In the genomic region with DNA sequence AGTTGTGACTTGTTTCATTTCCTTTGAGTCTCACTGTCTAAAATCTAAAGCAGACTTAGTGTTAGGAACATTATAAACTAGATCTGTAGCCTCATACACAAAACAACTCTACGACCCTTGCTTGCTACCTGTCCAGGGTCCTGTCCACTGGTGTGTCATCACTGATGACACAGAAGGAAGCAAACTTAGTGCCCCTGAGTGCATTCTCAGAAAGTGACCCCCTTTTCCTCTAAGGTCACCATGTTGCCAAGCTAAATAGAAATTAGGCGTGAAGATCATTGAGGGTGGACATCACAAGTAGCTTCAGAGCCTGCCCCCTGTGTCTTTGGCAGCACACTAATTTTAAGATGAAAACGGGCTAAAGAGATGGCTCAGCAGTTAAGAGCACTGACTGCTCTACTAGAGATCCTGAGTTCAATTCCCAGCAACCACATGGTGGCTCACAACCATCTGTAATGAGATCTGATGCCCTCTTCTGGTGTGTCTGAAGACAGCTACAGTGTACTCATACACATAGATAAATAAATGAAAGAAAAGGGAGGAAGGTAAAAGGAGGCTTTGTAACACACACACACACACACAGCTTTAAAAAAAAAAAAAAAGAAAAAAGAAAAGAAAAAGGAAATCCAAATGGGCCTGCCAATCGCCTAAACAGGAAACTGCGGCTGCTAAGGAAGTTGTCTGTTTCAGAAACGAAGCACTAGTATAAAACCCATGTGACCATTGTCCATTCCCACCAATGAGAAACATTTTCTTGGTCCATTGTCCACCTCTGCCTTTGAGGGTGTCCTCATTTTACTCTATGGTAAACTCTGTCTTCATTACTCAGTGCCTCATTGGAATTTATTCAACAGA, we compare ENCODE assay signal across 7 mouse cellular contexts. TPM values are rescaled to one million over a fixed set of nuclear protein-coding genes. Genes with fewer than 3 reads are reported as not detected.
DNase-seq lines count a peak whose midpoint lies in the region; ATAC-seq lines count a peak whose summit lies in the region.

No protein-coding gene starts in this region.

- H3K9me3 ChIP-seq in megakaryocyte, embryonic 14.5 days: no peaks in the 10 kb centered on the region
- no peaks in the 10 kb centered on the region for H3K9me3 ChIP-seq in forebrain, embryonic 14.5 days (replicated peaks; ENCODE audit: control insufficient read depth, low read length)
- H3K9me3 ChIP-seq in limb, embryonic 15.5 days: no peaks in the 10 kb centered on the region
- H3K9me3 ChIP-seq in stomach, embryonic 16.5 days (replicated peaks; ENCODE audit: control insufficient read depth, low read length): no peaks in the 10 kb centered on the region

- H3K27ac ChIP-seq in forebrain, embryonic 14.5 days (ENCODE audit: low read depth, low read length): no peak overlapping the region
- H3K27ac ChIP-seq in limb, embryonic 15.5 days: peak overlapping the region; percentile 84
- peak overlapping the region; percentile 88 for H3K27ac ChIP-seq in stomach, embryonic 16.5 days (ENCODE audit: low read length)

- no peaks in the 10 kb centered on the region for H3K27me3 ChIP-seq in megakaryocyte, embryonic 14.5 days (replicated peaks)
- H3K27me3 ChIP-seq in forebrain, embryonic 14.5 days (replicated peaks; ENCODE audit: control insufficient read depth, insufficient read depth, low read length): no peaks in the 10 kb centered on the region
- H3K27me3 ChIP-seq in limb, embryonic 15.5 days: no peaks in the 10 kb centered on the region
- H3K27me3 ChIP-seq in stomach, embryonic 16.5 days (ENCODE audit: control insufficient read depth, insufficient read depth, low read length): no peaks in the 10 kb centered on the region

- no peak for ATAC-seq in megakaryocyte, adult 5-6 weeks (ENCODE audit: poor library complexity, severe bottlenecking)
- ATAC-seq in forebrain, embryonic 14.5 days: no peak
- no peak for ATAC-seq in limb, embryonic 15.5 days (ENCODE audit: insufficient number of reproducible peaks, low FRiP score, low TSS enrichment, low read depth)
- ATAC-seq in stomach, embryonic 16.5 days (ENCODE audit: insufficient read depth, low FRiP score): no peak

- 76% methylated on average over 6 of the region's 6 CpGs for WGBS in forebrain, embryonic 14.5 days
- 67% methylated on average over 6 of the region's 6 CpGs for WGBS in limb, embryonic 15.5 days
- WGBS in stomach, embryonic 16.5 days: 65% methylated on average over 6 of the region's 6 CpGs

- DNase-seq in forebrain, embryonic 14.5 days (ENCODE audit: low spot score): no peak
- no peak for DNase-seq in layer of hippocampus, postnatal 25 days (ENCODE audit: extremely low spot score in 1 of 2, low spot score in 1 of 2)
- no peak for DNase-seq in gastrocnemius, adult 18-20 months (ENCODE audit: low spot score)

- peak overlapping the region; percentile 86 for H3K4me2 ChIP-seq in forebrain, embryonic 14.5 days (ENCODE audit: low read length)
- peak overlapping the region; percentile 59 for H3K4me2 ChIP-seq in limb, embryonic 15.5 days
- peak overlapping the region; percentile 57 for H3K4me2 ChIP-seq in stomach, embryonic 16.5 days (ENCODE audit: low read depth, low read length)

- peak overlapping the region; percentile 52; the same call in 1 of the 2 replicates for H3K9ac ChIP-seq in forebrain, embryonic 14.5 days (ENCODE audit: low read length)
- no peak overlapping the region for H3K9ac ChIP-seq in limb, embryonic 15.5 days
- peak overlapping the region; percentile 70 for H3K9ac ChIP-seq in stomach, embryonic 16.5 days (ENCODE audit: low read length)

- H3K4me3 ChIP-seq in megakaryocyte, embryonic 14.5 days (replicated peaks): peak overlapping the region; percentile 97
- peak overlapping the region; percentile 59 for H3K4me3 ChIP-seq in forebrain, embryonic 14.5 days (ENCODE audit: low read depth, low read length)
- peak overlapping the region; percentile 79 for H3K4me3 ChIP-seq in limb, embryonic 15.5 days
- H3K4me3 ChIP-seq in stomach, embryonic 16.5 days (replicated peaks; ENCODE audit: low read length): peak overlapping the region; percentile 91

- peaks cover 39% of the 10 kb centered on the region for H3K4me1 ChIP-seq in megakaryocyte, embryonic 14.5 days
- H3K4me1 ChIP-seq in forebrain, embryonic 14.5 days (ENCODE audit: control insufficient read depth, insufficient read depth, low read length): peaks cover 11% of the 10 kb centered on the region
- H3K4me1 ChIP-seq in limb, embryonic 15.5 days: peaks cover 15% of the 10 kb centered on the region
- H3K4me1 ChIP-seq in stomach, embryonic 16.5 days (ENCODE audit: control insufficient read depth, insufficient read depth, low read length): peaks cover 9% of the 10 kb centered on the region

- H3K36me3 ChIP-seq in megakaryocyte, embryonic 14.5 days (replicated peaks; ENCODE audit: low read length): peaks cover 23% of the 10 kb centered on the region
- peaks cover 19% of the 10 kb centered on the region for H3K36me3 ChIP-seq in forebrain, embryonic 14.5 days (ENCODE audit: control insufficient read depth, insufficient read depth, low read length)
- H3K36me3 ChIP-seq in limb, embryonic 15.5 days: peaks cover 20% of the 10 kb centered on the region
- H3K36me3 ChIP-seq in stomach, embryonic 16.5 days (ENCODE audit: control insufficient read depth, insufficient read depth, low read length): peaks cover 11% of the 10 kb centered on the region; the same call in 1 of the 2 replicates

RNA-seq across cellular contexts. Expression of gene Abcf2, which starts 1.1 kb away (rescaled TPM):
- polyA plus RNA-seq in megakaryocyte, embryonic 14.5 days (2012; ENCODE audit: insufficient read depth, low replicate concordance): 49.0 and 53.1 TPM in 2 replicates
- total RNA-seq in megakaryocyte, adult 5-6 weeks (2015): 18.1 and 24.0 TPM in 2 replicates
- 53.7 and 54.5 TPM in 2 replicates for total RNA-seq in megakaryocyte, adult 5-6 weeks (2017)
- 111 and 112 TPM in 2 replicates for polyA plus RNA-seq in forebrain, embryonic 14.5 days (2014; fragmentation: Nextera tagmentation; extraction: Ambion mirVana)
- polyA plus RNA-seq in limb, embryonic 15.5 days (2015; fragmentation: Nextera tagmentation; extraction: Ambion mirVana): 97.2 and 98.2 TPM in 2 replicates
- 81.7 and 81.9 TPM in 2 replicates for polyA plus RNA-seq in stomach, embryonic 16.5 days (2015; fragmentation: Nextera tagmentation; extraction: Ambion mirVana)
- total RNA-seq in layer of hippocampus, postnatal 25 days (2021): 10 to 100 TPM; 72.6 to 80.0 TPM
- 100 to 1,000 TPM; 108 to 112 TPM for total RNA-seq in gastrocnemius, adult 18-20 months (2021)

RNA-seq across cellular contexts. Expression of gene Chpf2, which starts 8.2 kb away (rescaled TPM):
- 36.1 and 95.0 TPM in 2 replicates for polyA plus RNA-seq in megakaryocyte, embryonic 14.5 days (2012; ENCODE audit: insufficient read depth, low replicate concordance)
- total RNA-seq in megakaryocyte, adult 5-6 weeks (2015): 5.0 and 5.1 TPM in 2 replicates
- 11.3 and 13.5 TPM in 2 replicates for total RNA-seq in megakaryocyte, adult 5-6 weeks (2017)
- 10.6 and 13.8 TPM in 2 replicates for polyA plus RNA-seq in forebrain, embryonic 14.5 days (2014; fragmentation: Nextera tagmentation; extraction: Ambion mirVana)
- polyA plus RNA-seq in limb, embryonic 15.5 days (2015; fragmentation: Nextera tagmentation; extraction: Ambion mirVana): 37.7 and 39.5 TPM in 2 replicates
- polyA plus RNA-seq in stomach, embryonic 16.5 days (2015; fragmentation: Nextera tagmentation; extraction: Ambion mirVana): 21.8 and 23.9 TPM in 2 replicates
- total RNA-seq in layer of hippocampus, postnatal 25 days (2021): 10 to 100 TPM; 55.5 to 79.0 TPM
- 10 to 100 TPM in 1 of 2 experiments, 1 to 10 TPM in 1; 8.9 to 10.3 TPM for total RNA-seq in gastrocnemius, adult 18-20 months (2021)

RNA-seq across cellular contexts. Expression of gene 4931409K22Rik, which starts 21.7 kb away (rescaled TPM):
- not detected in 2 replicates for polyA plus RNA-seq in megakaryocyte, embryonic 14.5 days (2012; ENCODE audit: insufficient read depth, low replicate concordance)
- not detected in 2 replicates for total RNA-seq in megakaryocyte, adult 5-6 weeks (2015)
- total RNA-seq in megakaryocyte, adult 5-6 weeks (2017): not detected in 2 replicates
- 0.06 and 0.09 TPM in 2 replicates for polyA plus RNA-seq in forebrain, embryonic 14.5 days (2014; fragmentation: Nextera tagmentation; extraction: Ambion mirVana)
- polyA plus RNA-seq in limb, embryonic 15.5 days (2015; fragmentation: Nextera tagmentation; extraction: Ambion mirVana): 0.14 and 0.26 TPM in 2 replicates
- polyA plus RNA-seq in stomach, embryonic 16.5 days (2015; fragmentation: Nextera tagmentation; extraction: Ambion mirVana): 0.13 TPM in 1 of 2 replicates, not detected in the other
- not detected for total RNA-seq in layer of hippocampus, postnatal 25 days (2021)
- total RNA-seq in gastrocnemius, adult 18-20 months (2021): not detected

RNA-seq across cellular contexts. Expression of gene Asb10, which starts 37.6 kb away (rescaled TPM):
- not detected in 2 replicates for polyA plus RNA-seq in megakaryocyte, embryonic 14.5 days (2012; ENCODE audit: insufficient read depth, low replicate concordance)
- total RNA-seq in megakaryocyte, adult 5-6 weeks (2015): not detected in 2 replicates
- not detected in 2 replicates for total RNA-seq in megakaryocyte, adult 5-6 weeks (2017)
- polyA plus RNA-seq in forebrain, embryonic 14.5 days (2014; fragmentation: Nextera tagmentation; extraction: Ambion mirVana): 0.09 and 0.17 TPM in 2 replicates
- 0.99 and 1.8 TPM in 2 replicates for polyA plus RNA-seq in limb, embryonic 15.5 days (2015; fragmentation: Nextera tagmentation; extraction: Ambion mirVana)
- polyA plus RNA-seq in stomach, embryonic 16.5 days (2015; fragmentation: Nextera tagmentation; extraction: Ambion mirVana): 0.24 and 0.58 TPM in 2 replicates
- total RNA-seq in layer of hippocampus, postnatal 25 days (2021): under 1 TPM; 0.27 to 0.52 TPM
- total RNA-seq in gastrocnemius, adult 18-20 months (2021): 100 to 1,000 TPM; 101 to 107 TPM

RNA-seq across cellular contexts. Expression of gene Smarcd3, which starts 45.9 kb away (rescaled TPM):
- polyA plus RNA-seq in megakaryocyte, embryonic 14.5 days (2012; ENCODE audit: insufficient read depth, low replicate concordance): 0.76 TPM in 1 of 2 replicates, not detected in the other
- not detected in 2 replicates for total RNA-seq in megakaryocyte, adult 5-6 weeks (2015)
- 0.07 TPM in 1 of 2 replicates, not detected in the other for total RNA-seq in megakaryocyte, adult 5-6 weeks (2017)
- 170 and 177 TPM in 2 replicates for polyA plus RNA-seq in forebrain, embryonic 14.5 days (2014; fragmentation: Nextera tagmentation; extraction: Ambion mirVana)
- 32.4 and 37.2 TPM in 2 replicates for polyA plus RNA-seq in limb, embryonic 15.5 days (2015; fragmentation: Nextera tagmentation; extraction: Ambion mirVana)
- polyA plus RNA-seq in stomach, embryonic 16.5 days (2015; fragmentation: Nextera tagmentation; extraction: Ambion mirVana): 13.1 and 17.1 TPM in 2 replicates
- total RNA-seq in layer of hippocampus, postnatal 25 days (2021): 10 to 100 TPM; 91.4 to 93.2 TPM
- 100 to 1,000 TPM; 199 to 207 TPM for total RNA-seq in gastrocnemius, adult 18-20 months (2021)
